Mouse (Mus musculus): Measurements from ENCODE around the gene Jsrp1. TPM values are rescaled to one million over a fixed set of nuclear protein-coding genes. Genes with fewer than 3 reads are reported as not detected.

Jsrp1 gene
- polyA plus RNA-seq, 1 experiment = 5.0 TPM

GRCm38 (mm10) chr10:80773816-80774215, 39.5 kb downstream of the Jsrp1 start:
- peak overlapping the region; percentile 40 for H3K27ac ChIP-seq (ENCODE audit: insufficient read depth, low read length)
- TF ChIP-seq CTCF (IDR thresholded peaks at IDR 0.05; ENCODE audit: extremely low read depth, insufficient read depth, low read length) = no peak
- TF ChIP-seq POLR2A (IDR thresholded peaks at IDR 0.05; ENCODE audit: extremely low read depth, insufficient read depth, low read length) = no peak
- H3K4me3 ChIP-seq (ENCODE audit: insufficient read depth, low read length) = no peak overlapping the region
- peaks cover 14% of the 10 kb centered on the region for H3K4me1 ChIP-seq (ENCODE audit: control insufficient read depth, insufficient read depth, low read length)

- H3K4me1 ChIP-seq (ENCODE audit: control insufficient read depth, insufficient read depth, low read length) = peaks cover 8% of the 10 kb centered on the region
- no peak overlapping the region for H3K27ac ChIP-seq (ENCODE audit: insufficient read depth, low read length)
- TF ChIP-seq CTCF (IDR thresholded peaks at IDR 0.05; ENCODE audit: extremely low read depth, insufficient read depth, low read length) = no peak
- no peak for TF ChIP-seq POLR2A (IDR thresholded peaks at IDR 0.05; ENCODE audit: extremely low read depth, insufficient read depth, low read length)
- no peak overlapping the region for H3K4me3 ChIP-seq (ENCODE audit: insufficient read depth, low read length)
Observed at GRCm38 (mm10) chr10:80768365-80768764, 44.9 kb downstream of the Jsrp1 start.

DNA sequence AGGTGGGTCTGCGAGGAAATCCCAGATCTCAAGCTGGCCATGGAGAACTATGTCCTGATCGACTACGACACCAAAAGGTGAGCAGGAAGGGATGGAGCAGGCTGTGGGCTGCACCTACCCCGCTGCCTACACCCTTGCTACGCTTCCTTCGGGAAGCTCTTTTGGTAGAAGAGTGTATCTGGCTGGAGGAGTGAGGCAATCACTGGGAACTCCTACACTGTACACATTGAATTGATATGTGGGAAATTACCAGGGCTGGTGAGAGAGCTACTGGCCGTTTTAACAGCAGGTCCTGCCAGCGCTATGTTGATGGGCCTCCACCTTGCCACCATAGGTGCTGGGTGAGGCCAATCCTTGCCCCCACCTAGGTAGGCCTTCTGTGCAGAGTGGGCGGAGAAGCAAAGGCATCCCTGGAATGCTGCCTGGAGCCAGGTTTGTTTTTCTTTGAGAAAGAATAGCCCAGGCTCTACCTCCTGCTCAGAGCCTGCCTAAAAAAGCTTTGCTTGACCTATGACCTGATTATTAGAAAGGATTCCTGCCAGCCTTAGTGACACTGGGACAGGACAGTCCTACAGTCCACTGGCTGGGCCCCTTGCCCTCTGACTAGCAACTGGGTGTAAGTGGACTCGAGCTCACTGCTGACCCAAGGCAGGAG, 47.0 kb downstream of the Jsrp1 start:
- no peak for TF ChIP-seq POLR2A (IDR thresholded peaks at IDR 0.05; ENCODE audit: extremely low read depth, insufficient read depth, low read length)
- TF ChIP-seq CTCF (IDR thresholded peaks at IDR 0.05; ENCODE audit: extremely low read depth, insufficient read depth, low read length) = no peak
- H3K4me1 ChIP-seq (ENCODE audit: control insufficient read depth, insufficient read depth, low read length) = peaks cover 8% of the 10 kb centered on the region
- no peak overlapping the region for H3K4me3 ChIP-seq (ENCODE audit: insufficient read depth, low read length)
- H3K27ac ChIP-seq (ENCODE audit: insufficient read depth, low read length) = peak overlapping the region; percentile 21; the same call in 1 of the 2 replicates

- H3K4me1 ChIP-seq (ENCODE audit: control insufficient read depth, insufficient read depth, low read length) = peaks cover 9% of the 10 kb centered on the region
- no peak for TF ChIP-seq CTCF (IDR thresholded peaks at IDR 0.05; ENCODE audit: extremely low read depth, insufficient read depth, low read length)
- TF ChIP-seq POLR2A (IDR thresholded peaks at IDR 0.05; ENCODE audit: extremely low read depth, insufficient read depth, low read length) = no peak
- H3K27ac ChIP-seq (ENCODE audit: insufficient read depth, low read length) = peak overlapping the region; percentile 6; the same call in 1 of the 2 replicates
- H3K4me3 ChIP-seq (ENCODE audit: insufficient read depth, low read length) = no peak overlapping the region
Observed at GRCm38 (mm10) chr10:80765746-80766145, 47.6 kb downstream of the Jsrp1 start.

GRCm38 (mm10) chr10:80763502-80763901, 49.8 kb downstream of the Jsrp1 start:
- TF ChIP-seq CTCF (IDR thresholded peaks at IDR 0.05; ENCODE audit: extremely low read depth, insufficient read depth, low read length) (no peak), POLR2A (IDR thresholded peaks at IDR 0.05; ENCODE audit: extremely low read depth, insufficient read depth, low read length) (no peak)
- no peak overlapping the region for H3K27ac ChIP-seq (ENCODE audit: insufficient read depth, low read length)
- peaks cover 16% of the 10 kb centered on the region for H3K4me1 ChIP-seq (ENCODE audit: control insufficient read depth, insufficient read depth, low read length)
- no peak overlapping the region for H3K4me3 ChIP-seq (ENCODE audit: insufficient read depth, low read length)

DNA sequence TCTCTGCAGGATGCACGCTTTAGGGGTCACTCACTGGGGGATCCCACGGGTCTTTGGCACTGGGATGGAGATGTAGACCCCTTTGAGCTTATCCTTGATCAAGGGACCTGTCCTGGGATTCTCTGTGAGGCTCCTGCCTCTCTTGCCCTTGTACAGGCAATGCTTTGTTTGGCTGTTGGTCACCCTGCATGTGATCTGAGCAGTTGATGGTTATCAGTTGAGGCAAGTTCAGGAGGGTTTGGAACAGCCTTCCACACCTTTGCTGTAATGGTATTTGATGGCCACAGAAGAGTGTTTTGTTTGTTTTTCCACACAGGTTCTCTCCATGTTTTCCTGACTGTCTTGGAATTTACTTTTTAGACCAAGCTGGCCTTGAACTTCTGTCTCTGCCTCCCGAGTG, 51.5 kb downstream of the Jsrp1 start:
- Histone ChIP-seq H3K4me3 (ENCODE audit: insufficient read depth, low read length) (no peak overlapping the region), H3K4me1 (ENCODE audit: control insufficient read depth, insufficient read depth, low read length) (peaks cover 31% of the 10 kb centered on the region), H3K27ac (ENCODE audit: insufficient read depth, low read length) (no peak overlapping the region)
- TF ChIP-seq POLR2A (IDR thresholded peaks at IDR 0.05; ENCODE audit: extremely low read depth, insufficient read depth, low read length) = no peak
- TF ChIP-seq CTCF (IDR thresholded peaks at IDR 0.05; ENCODE audit: extremely low read depth, insufficient read depth, low read length) = no peak

- H3K4me1 ChIP-seq (ENCODE audit: control insufficient read depth, insufficient read depth, low read length) = peaks cover 31% of the 10 kb centered on the region
- H3K4me3 ChIP-seq (ENCODE audit: insufficient read depth, low read length) = no peak overlapping the region
- TF ChIP-seq POLR2A (IDR thresholded peaks at IDR 0.05; ENCODE audit: extremely low read depth, insufficient read depth, low read length) (no peak), CTCF (IDR thresholded peaks at IDR 0.05; ENCODE audit: extremely low read depth, insufficient read depth, low read length) (no peak)
- no peak overlapping the region for H3K27ac ChIP-seq (ENCODE audit: insufficient read depth, low read length)
Observed at GRCm38 (mm10) chr10:80760596-80761524, 52.4 kb downstream of the Jsrp1 start.

- peaks cover 30% of the 10 kb centered on the region for H3K4me1 ChIP-seq (ENCODE audit: control insufficient read depth, insufficient read depth, low read length)
- no peak for TF ChIP-seq CTCF (IDR thresholded peaks at IDR 0.05; ENCODE audit: extremely low read depth, insufficient read depth, low read length)
- no peak for TF ChIP-seq POLR2A (IDR thresholded peaks at IDR 0.05; ENCODE audit: extremely low read depth, insufficient read depth, low read length)
- no peak overlapping the region for H3K4me3 ChIP-seq (ENCODE audit: insufficient read depth, low read length)
- H3K27ac ChIP-seq (ENCODE audit: insufficient read depth, low read length) = no peak overlapping the region
Observed at GRCm38 (mm10) chr10:80758651-80759050, 54.6 kb downstream of the Jsrp1 start.

Other genes starting within 250 kb of the Jsrp1 start
- gene Klf16, start 236.2 kb downstream of the Jsrp1 start, polyA plus RNA-seq (2012; rRNA removed) = 34.7 and 36.9 TPM in 2 replicates
- gene Abhd17a, start 223.2 kb downstream of the Jsrp1 start, polyA plus RNA-seq (2012; rRNA removed) = 329 and 330 TPM in 2 replicates
- 63.2 and 63.9 TPM in 2 replicates for gene Scamp4, start 210.6 kb downstream of the Jsrp1 start, polyA plus RNA-seq (2012; rRNA removed)
- 4.0 and 4.3 TPM in 2 replicates for gene Adat3, start 210.6 kb downstream of the Jsrp1 start, polyA plus RNA-seq (2012; rRNA removed)
- gene Gm49322, start 207.5 kb downstream of the Jsrp1 start, polyA plus RNA-seq (2012; rRNA removed) = 2.5 and 2.8 TPM in 2 replicates
- 294 and 314 TPM in 2 replicates for gene Csnk1g2, start 190.7 kb downstream of the Jsrp1 start, polyA plus RNA-seq (2012; rRNA removed)
- gene Btbd2, start 156.4 kb downstream of the Jsrp1 start, polyA plus RNA-seq (2012; rRNA removed) = 98.8 and 102 TPM in 2 replicates
- gene Mknk2, start 135.4 kb downstream of the Jsrp1 start, polyA plus RNA-seq (2012; rRNA removed) = 47.1 and 54.0 TPM in 2 replicates
- gene Mob3a, start 111.5 kb downstream of the Jsrp1 start, polyA plus RNA-seq (2012; rRNA removed) = 7.9 and 9.4 TPM in 2 replicates
- gene Izumo4, start 111.3 kb downstream of the Jsrp1 start, polyA plus RNA-seq (2012; rRNA removed) = 111 and 118 TPM in 2 replicates
- 157 and 159 TPM in 2 replicates for gene Ap3d1, start 71.2 kb downstream of the Jsrp1 start, polyA plus RNA-seq (2012; rRNA removed)
- 45.9 and 47.8 TPM in 2 replicates for gene Dot1l, start 58.3 kb downstream of the Jsrp1 start, polyA plus RNA-seq (2012; rRNA removed)
- 38.9 and 46.1 TPM in 2 replicates for gene Sf3a2, start 15.3 kb downstream of the Jsrp1 start, polyA plus RNA-seq (2012; rRNA removed)
- 59.5 and 62.6 TPM in 2 replicates for gene Plekhj1, start 14.9 kb downstream of the Jsrp1 start, polyA plus RNA-seq (2012; rRNA removed)
- gene Amh, start 8.3 kb downstream of the Jsrp1 start, polyA plus RNA-seq (2012; rRNA removed) = 1.6 and 2.3 TPM in 2 replicates
- 643 and 729 TPM in 2 replicates for gene Oaz1, start 13.2 kb upstream of the Jsrp1 start, polyA plus RNA-seq (2012; rRNA removed)
- gene Lingo3, start 30.5 kb upstream of the Jsrp1 start, polyA plus RNA-seq (2012; rRNA removed) = 24.8 and 29.4 TPM in 2 replicates
- gene Lsm7, start 41.7 kb upstream of the Jsrp1 start, polyA plus RNA-seq (2012; rRNA removed) = 223 and 238 TPM in 2 replicates
- 94.2 and 96.5 TPM in 2 replicates for gene Sppl2b, start 41.8 kb upstream of the Jsrp1 start, polyA plus RNA-seq (2012; rRNA removed)
- 0.21 and 0.40 TPM in 2 replicates for gene Tmprss9, start 58.4 kb upstream of the Jsrp1 start, polyA plus RNA-seq (2012; rRNA removed)
- 207 and 219 TPM in 2 replicates for gene Timm13, start 87.5 kb upstream of the Jsrp1 start, polyA plus RNA-seq (2012; rRNA removed)
- gene Lmnb2, start 104.7 kb upstream of the Jsrp1 start, polyA plus RNA-seq (2012; rRNA removed) = 23.6 and 24.5 TPM in 2 replicates
- 23.9 and 25.6 TPM in 2 replicates for gene Gadd45b, start 116.6 kb upstream of the Jsrp1 start, polyA plus RNA-seq (2012; rRNA removed)
- 77.9 and 152 TPM in 2 replicates for gene Gng7, start 201.4 kb upstream of the Jsrp1 start, polyA plus RNA-seq (2012; rRNA removed)
- gene Diras1, start 212.2 kb upstream of the Jsrp1 start, polyA plus RNA-seq (2012; rRNA removed) = 83.8 and 85.3 TPM in 2 replicates
- 72.8 and 73.0 TPM in 2 replicates for gene Slc39a3, start 223.9 kb upstream of the Jsrp1 start, polyA plus RNA-seq (2012; rRNA removed)
- gene Sgta, start 246.7 kb upstream of the Jsrp1 start, polyA plus RNA-seq (2012; rRNA removed) = 222 and 228 TPM in 2 replicates